Mouse (Mus musculus): ENCODE measurements around the gene Errfi1. TPM values are rescaled to one million over a fixed set of nuclear protein-coding genes. Genes with fewer than 3 reads are reported as not detected.

Gene Errfi1
- polyA plus RNA-seq, 1 experiment from 2014 or later = 16.6 TPM

GRCm38 (mm10) chr4:150915181-150915906 is 61.6 kb downstream of the Errfi1 start:
- WGBS = 45% methylated on average over 10 of the region's 10 CpGs
- Histone ChIP-seq H3K4me3 (replicated peaks; ENCODE audit: low read length) (peak overlapping the region; percentile 75), H3K4me1 (replicated peaks; ENCODE audit: control insufficient read depth, insufficient read depth, low read length) (peaks cover 13% of the 10 kb centered on the region), H3K27me3 (replicated peaks; ENCODE audit: control insufficient read depth, insufficient read depth, low read length) (no peaks in the 10 kb centered on the region), H3K4me2 (ENCODE audit: low read length) (peak overlapping the region; percentile 82), H3K9ac (replicated peaks; ENCODE audit: low read depth, low read length) (peak overlapping the region; percentile 71), H3K9me3 (ENCODE audit: control insufficient read depth, low read length) (no peaks in the 10 kb centered on the region), H3K36me3 (ENCODE audit: control insufficient read depth, insufficient read depth) (no peaks in the 10 kb centered on the region), H3K27ac (ENCODE audit: low read length) (peak overlapping the region; percentile 7; the same call in 1 of the 2 replicates)
- no peak for ATAC-seq

GRCm38 (mm10) chr4:150917336-150918027 is 63.8 kb downstream of the Errfi1 start:
- ATAC-seq = no peak
- no peaks in the 10 kb centered on the region for H3K36me3 ChIP-seq (ENCODE audit: control insufficient read depth, insufficient read depth)
- H3K9me3 ChIP-seq (ENCODE audit: control insufficient read depth, low read length) = no peaks in the 10 kb centered on the region
- no peak overlapping the region for H3K27ac ChIP-seq (ENCODE audit: low read length)
- H3K4me3 ChIP-seq (replicated peaks; ENCODE audit: low read length) = no peak overlapping the region
- WGBS = 71% methylated on average over 8 of the region's 8 CpGs
- H3K9ac ChIP-seq (replicated peaks; ENCODE audit: low read depth, low read length) = no peak overlapping the region
- no peak overlapping the region for H3K4me2 ChIP-seq (ENCODE audit: low read length)
- H3K4me1 ChIP-seq (replicated peaks; ENCODE audit: control insufficient read depth, insufficient read depth, low read length) = peaks cover 13% of the 10 kb centered on the region
- H3K27me3 ChIP-seq (replicated peaks; ENCODE audit: control insufficient read depth, insufficient read depth, low read length) = no peaks in the 10 kb centered on the region

Other genes with a start within 250 kb of the Errfi1 start
- 19.3 and 25.8 TPM in 2 replicates for gene Slc45a1, start 201.7 kb upstream of the Errfi1 start, polyA plus RNA-seq (2015; fragmentation: Nextera tagmentation; extraction: Ambion mirVana)
- 357 and 370 TPM in 2 replicates for gene Park7, start 60.5 kb downstream of the Errfi1 start, polyA plus RNA-seq (2015; fragmentation: Nextera tagmentation; extraction: Ambion mirVana)
- 0.34 and 0.35 TPM in 2 replicates for gene Tnfrsf9, start 60.6 kb downstream of the Errfi1 start, polyA plus RNA-seq (2015; fragmentation: Nextera tagmentation; extraction: Ambion mirVana)
- gene Uts2, start 143.2 kb downstream of the Errfi1 start, polyA plus RNA-seq (2015; fragmentation: Nextera tagmentation; extraction: Ambion mirVana) = not detected in 2 replicates
- 3.2 and 4.1 TPM in 2 replicates for gene Per3, start 190.7 kb downstream of the Errfi1 start, polyA plus RNA-seq (2015; fragmentation: Nextera tagmentation; extraction: Ambion mirVana)
- 62.7 and 72.2 TPM in 2 replicates for gene Vamp3, start 204.0 kb downstream of the Errfi1 start, polyA plus RNA-seq (2015; fragmentation: Nextera tagmentation; extraction: Ambion mirVana)
- 0.39 TPM in 1 of 2 replicates, not detected in the other for gene Gm13090, start 235.7 kb downstream of the Errfi1 start, polyA plus RNA-seq (2015; fragmentation: Nextera tagmentation; extraction: Ambion mirVana)

All from forebrain, embryonic 16.5 days (tissue).